10 mouse cellular contexts compared by ENCODE assay signal in the genomic region with DNA sequence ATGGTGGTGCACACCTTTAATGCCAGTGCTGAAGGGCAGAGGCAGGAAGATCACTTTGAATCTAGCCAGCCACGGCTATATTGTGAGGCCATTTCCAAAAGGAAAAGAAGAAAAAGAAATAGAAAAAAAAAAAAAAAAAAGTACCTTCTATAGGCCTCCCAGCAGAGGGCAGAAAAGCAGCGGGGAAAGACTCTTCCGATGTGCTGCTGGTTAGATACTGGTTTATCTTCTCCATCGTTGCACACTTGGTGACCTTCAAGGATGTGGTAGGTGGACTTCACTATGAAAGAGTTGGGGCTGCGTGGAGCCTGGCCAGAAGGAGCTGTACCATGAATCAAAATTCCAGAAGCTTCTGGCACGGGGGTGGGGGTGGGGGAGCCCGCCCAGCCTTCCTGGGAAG. TPM values are rescaled to one million over a fixed set of nuclear protein-coding genes. Genes with fewer than 3 reads are reported as not detected.
DNase-seq lines count a peak whose midpoint lies in the region.
"Had no signal": no experiment of that assay in that cellular context is flagged by ENCODE, and none has a peak within 500 bp of the region (broad histone marks: within the 10 kb centered on the region; RNA-seq: fewer than 3 reads in every experiment).

No protein-coding gene starts in this region.

- peak; percentile 43 to 48 for DNase-seq in cerebellum, postnatal 10 days
- no peak for DNase-seq in cerebellum, postnatal 36 days
- DNase-seq in left cerebral cortex, postnatal 14 days (ENCODE audit: low spot score in 2 of 2): peak; percentile 9 to 55
- DNase-seq in left cerebral cortex, adult 18-20 months (ENCODE audit: low spot score in 2 of 2): no peak
- peak; percentile 40 for DNase-seq in thymus, postnatal 4 days
- DNase-seq in thymus, postnatal 10 days (ENCODE audit: low spot score in 2 of 2): no peak
- no peak for DNase-seq in T-cell, adult 2 months (ENCODE audit: low spot score)
- no peak for DNase-seq in cerebellum, adult 11-12 months
- DNase-seq: cerebellum, adult 9-10 months had no signal

- intact Hi-C loops in left cerebral cortex, postnatal 14 days (cut with DNase I): loop anchor here (1.0 kb wide), 1 partner anchor 101 kb away; no protein-coding TSS in a partner anchor

RNA-seq across cellular contexts. Expression of gene Izumo2, which starts 15.8 kb away (rescaled TPM):
- not detected for total RNA-seq in left cerebral cortex, postnatal 14 days (2021)
- not detected for total RNA-seq in left cerebral cortex, adult 18-20 months (2021)
- total RNA-seq: heart, adult 18-20 months had no signal

RNA-seq across cellular contexts. Expression of gene Vrk3, which starts 23.9 kb away (rescaled TPM):
- 10 to 100 TPM; 25.0 to 28.2 TPM for total RNA-seq in left cerebral cortex, postnatal 14 days (2021)
- total RNA-seq in left cerebral cortex, adult 18-20 months (2021): 10 to 100 TPM; 25.5 to 26.5 TPM

RNA-seq across cellular contexts. Expression of gene Zfp473, which starts 26.5 kb away (rescaled TPM):
- total RNA-seq in left cerebral cortex, postnatal 14 days (2021): under 1 TPM; 0.37 to 0.38 TPM
- under 1 TPM; 0.23 to 0.89 TPM for total RNA-seq in left cerebral cortex, adult 18-20 months (2021)
- total RNA-seq: heart, adult 18-20 months had no signal

RNA-seq across cellular contexts. Expression of gene Myh14, which starts 53.7 kb away (rescaled TPM):
- 10 to 100 TPM in 1 of 2 experiments, 1 to 10 TPM in 1; 8.8 to 14.5 TPM for total RNA-seq in left cerebral cortex, postnatal 14 days (2021)
- 10 to 100 TPM; 22.4 to 24.4 TPM for total RNA-seq in left cerebral cortex, adult 18-20 months (2021)

Comparison
In these comparisons a context has a peak if more than half of its experiments do, and no peak if none do; other contexts are left out.
1. DNase-seq: peak in cerebellum, postnatal 10 days (2 of 2), left cerebral cortex, postnatal 14 days (2 of 2) and thymus, postnatal 4 days (single experiment); none in cerebellum, postnatal 36 days (0 of 2), left cerebral cortex, adult 18-20 months (0 of 2), thymus, postnatal 10 days (0 of 2), T-cell, adult 2 months (single experiment) and cerebellum, adult 11-12 months (single experiment).